Comparison of ENCODE assay signal across 7 mouse cellular contexts in the genomic region with DNA sequence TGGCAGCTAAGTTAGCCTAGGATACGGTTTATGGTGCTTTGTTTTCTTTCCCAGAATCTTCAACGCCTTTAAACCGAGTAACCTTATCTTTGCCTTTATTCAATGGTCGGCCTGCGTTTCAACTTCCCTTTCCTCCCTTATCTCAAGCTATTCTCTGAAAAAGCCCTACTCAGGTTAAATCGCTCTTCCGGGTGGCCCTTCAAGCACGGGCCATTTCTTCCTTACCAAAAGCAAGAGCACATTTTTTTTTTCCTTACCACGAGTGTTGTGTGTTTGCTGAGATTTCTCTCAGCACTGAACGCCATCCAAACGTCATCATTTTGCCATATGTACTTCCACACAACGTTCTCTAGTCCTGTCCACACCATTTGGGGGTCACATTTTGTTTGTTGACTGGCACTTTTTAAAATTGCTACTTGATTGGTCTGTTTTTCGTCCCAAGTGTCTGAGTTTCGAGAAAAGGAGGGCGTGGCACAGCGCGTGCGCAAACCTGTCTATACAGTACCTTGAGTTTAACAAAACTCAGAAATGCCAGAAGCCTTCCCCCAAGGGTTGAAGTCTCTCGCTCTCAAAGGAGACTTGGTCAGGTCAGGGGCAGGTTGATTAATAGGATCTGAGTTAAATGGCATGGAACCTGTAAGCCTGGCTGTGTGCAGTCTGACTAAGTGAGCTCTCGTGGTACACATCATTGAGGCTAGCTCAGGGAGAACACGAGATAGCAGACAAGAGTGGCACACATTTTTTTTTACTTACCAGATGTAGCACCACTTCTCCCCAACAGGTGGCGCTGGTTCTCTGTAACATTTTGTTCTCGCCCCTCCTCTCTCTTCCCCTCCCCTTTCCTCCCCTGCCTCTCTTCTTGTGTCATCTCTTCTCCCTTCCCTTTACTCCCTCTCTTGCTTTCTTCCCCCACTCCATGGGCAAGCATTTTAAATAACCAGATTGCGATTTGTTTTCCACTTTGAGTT. TPM values are rescaled to one million over a fixed set of nuclear protein-coding genes. Genes with fewer than 3 reads are reported as not detected.
DNase-seq lines count a peak whose midpoint lies in the region; ATAC-seq and TF ChIP-seq lines count a peak whose summit lies in the region.

No protein-coding gene starts in this region.

- no peaks in the 10 kb centered on the region for H3K36me3 ChIP-seq in midbrain, embryonic 14.5 days (ENCODE audit: control insufficient read depth, insufficient read depth, low read length)
- no peaks in the 10 kb centered on the region for H3K36me3 ChIP-seq in midbrain, embryonic 13.5 days
- no peaks in the 10 kb centered on the region for H3K36me3 ChIP-seq in liver, embryonic 14.5 days (replicated peaks; ENCODE audit: control insufficient read depth, insufficient read depth, low read depth)

- DNase-seq in midbrain, embryonic 14.5 days: peak; percentile 59
- peak; percentile 65 for DNase-seq in ZHBTc4 (ENCODE audit: low read depth, low spot score)
- peak; percentile 77 for DNase-seq in induced T-regulatory cell, adult 2 months (ENCODE audit: low read depth)
- peak in 1 of 3 experiments; percentile 29 for DNase-seq in liver, embryonic 14.5 days (ENCODE audit: low read depth in 3 of 3, low spot score in 3 of 3)
- peak; percentile 52 for DNase-seq in right cerebral cortex, postnatal 4 days

- no peak overlapping the region for H3K9ac ChIP-seq in midbrain, embryonic 14.5 days (replicated peaks; ENCODE audit: low read length)
- no peak overlapping the region for H3K9ac ChIP-seq in midbrain, embryonic 13.5 days (replicated peaks)
- no peak overlapping the region for H3K9ac ChIP-seq in liver, embryonic 14.5 days (replicated peaks)

- TF ChIP-seq EP300 in liver, embryonic 14.5 days (IDR thresholded peaks at IDR 0.05; ENCODE audit: low read depth): no peak

- H3K9me3 ChIP-seq in midbrain, embryonic 14.5 days (ENCODE audit: control insufficient read depth, low read length): no peaks in the 10 kb centered on the region
- no peaks in the 10 kb centered on the region for H3K9me3 ChIP-seq in midbrain, embryonic 13.5 days
- H3K9me3 ChIP-seq in liver, embryonic 14.5 days (ENCODE audit: control insufficient read depth, low read length): no peaks in the 10 kb centered on the region

- no peaks in the 10 kb centered on the region for H3K4me1 ChIP-seq in midbrain, embryonic 14.5 days (ENCODE audit: control insufficient read depth, insufficient read depth, low read length)
- no peaks in the 10 kb centered on the region for H3K4me1 ChIP-seq in midbrain, embryonic 13.5 days (replicated peaks)
- peaks cover 0 to 4% of the 10 kb centered on the region in 2 experiments; a peak in 2 of 4 replicates for H3K4me1 ChIP-seq in liver, embryonic 14.5 days (replicated peaks; ENCODE audit: control insufficient read depth in 2 of 2, insufficient read depth in 2 of 2, low read length in 1 of 2)

- WGBS in midbrain, embryonic 14.5 days: 79% methylated on average over 24 of the region's 24 CpGs
- WGBS in midbrain, embryonic 13.5 days: 79% methylated on average over 24 of the region's 24 CpGs
- WGBS in liver, embryonic 14.5 days (ENCODE audit: insufficient replicate concordance): 26% methylated on average over 24 of the region's 24 CpGs

- no peak for ATAC-seq in midbrain, embryonic 14.5 days (ENCODE audit: low FRiP score, low TSS enrichment)
- ATAC-seq in midbrain, embryonic 13.5 days: no peak
- peak; percentile 78 for ATAC-seq in common myeloid progenitor, adult 5-6 weeks (replicated peaks; ENCODE audit: low read depth, poor library complexity, severe bottlenecking)
- no peak for ATAC-seq in liver, embryonic 14.5 days (ENCODE audit: insufficient read depth)

- no peak overlapping the region for H3K27ac ChIP-seq in midbrain, embryonic 14.5 days (replicated peaks; ENCODE audit: low read depth, low read length)
- no peak overlapping the region for H3K27ac ChIP-seq in midbrain, embryonic 13.5 days
- no peak overlapping the region for H3K27ac ChIP-seq in liver, embryonic 14.5 days

- no peak overlapping the region for H3K4me2 ChIP-seq in midbrain, embryonic 14.5 days (ENCODE audit: low read length)
- H3K4me2 ChIP-seq in midbrain, embryonic 13.5 days (replicated peaks): no peak overlapping the region
- H3K4me2 ChIP-seq in liver, embryonic 14.5 days (ENCODE audit: low read depth): peak overlapping the region; percentile 2; the same call in 1 of the 2 replicates

- H3K27me3 ChIP-seq in midbrain, embryonic 14.5 days (ENCODE audit: control insufficient read depth, insufficient read depth, low read length): no peaks in the 10 kb centered on the region
- no peaks in the 10 kb centered on the region for H3K27me3 ChIP-seq in midbrain, embryonic 13.5 days
- no peaks in the 10 kb centered on the region for H3K27me3 ChIP-seq in liver, embryonic 14.5 days (ENCODE audit: control insufficient read depth, insufficient read depth, low read length)

- peak; percentile 80 for TF ChIP-seq CTCF in liver, embryonic 14.5 days (IDR thresholded peaks at IDR 0.05; ENCODE audit: low read depth)

- H3K4me3 ChIP-seq in midbrain, embryonic 14.5 days (replicated peaks; ENCODE audit: low read depth, low read length): no peak overlapping the region
- no peak overlapping the region for H3K4me3 ChIP-seq in midbrain, embryonic 13.5 days (replicated peaks)
- no peak overlapping the region for H3K4me3 ChIP-seq in liver, embryonic 14.5 days (ENCODE audit: insufficient read depth in 1 of 2, low read depth in 2 of 2, low read length in 2 of 2)

RNA-seq across cellular contexts. Expression of gene Aldh8a1, which starts 43.6 kb away (rescaled TPM):
- polyA plus RNA-seq in midbrain, embryonic 14.5 days (2014; fragmentation: Nextera tagmentation; extraction: Ambion mirVana): 0.08 TPM in 1 of 2 replicates, not detected in the other
- 0.17 TPM in 2 replicates for polyA plus RNA-seq in midbrain, embryonic 13.5 days (2015; fragmentation: Nextera tagmentation; extraction: Ambion mirVana)
- not detected in 2 replicates for total RNA-seq in common myeloid progenitor, adult 5-6 weeks (2017)
- 7.8 and 11.6 TPM in 2 replicates for polyA plus RNA-seq in liver, embryonic 14.5 days (2012; rRNA removed)
- 21.5 and 23.2 TPM in 2 replicates for polyA plus RNA-seq in liver, embryonic 14.5 days (2014; fragmentation: Nextera tagmentation; extraction: Ambion mirVana)
